Mouse (Mus musculus) heart, adult 8-10 months (tissue): ENCODE data around the gene Impg2. TPM values are rescaled to one million over a fixed set of nuclear protein-coding genes. Genes with fewer than 3 reads are reported as not detected.

Experiments used
- DNase-seq: peaks from one replicate; pipeline ENCODE4 v3.0.0; 2022; ENCODE audit warnings: low spot score
- total RNA-seq, 4 experiments: library from RNA; stranded (reverse); gene quantifications; 2 replicates each; pipeline ENCODE4 v1.2.4; 2022

Impg2 gene
- total RNA-seq: under 1 TPM in 3 of 4 experiments, not detected in 1; 0.11 to 0.16 (median 0.12) TPM

DNA sequence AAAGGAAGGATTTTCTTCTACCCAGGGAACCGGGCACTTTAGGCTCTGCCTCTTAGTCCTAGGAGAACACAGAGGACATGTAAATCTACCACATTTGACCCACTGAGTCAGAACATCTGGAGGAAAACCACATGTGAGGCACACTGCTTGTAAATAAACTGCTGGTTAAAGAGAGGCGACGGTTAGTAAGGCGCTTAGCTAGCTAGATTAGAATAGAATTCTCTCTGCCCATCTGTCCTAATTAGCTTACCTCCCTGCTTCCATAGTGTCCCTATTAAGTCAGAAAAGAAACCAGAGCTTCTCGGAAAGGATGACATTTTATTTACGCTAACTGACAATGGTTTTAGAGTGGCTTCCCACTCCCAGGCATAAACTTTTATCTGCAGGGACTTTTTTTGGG, at the start of gene Impg2:
TSS of gene Impg2 (plus strand) at position 263 of the 400 bp plus-strand sequence.
- DNase-seq: no peak

DNA sequence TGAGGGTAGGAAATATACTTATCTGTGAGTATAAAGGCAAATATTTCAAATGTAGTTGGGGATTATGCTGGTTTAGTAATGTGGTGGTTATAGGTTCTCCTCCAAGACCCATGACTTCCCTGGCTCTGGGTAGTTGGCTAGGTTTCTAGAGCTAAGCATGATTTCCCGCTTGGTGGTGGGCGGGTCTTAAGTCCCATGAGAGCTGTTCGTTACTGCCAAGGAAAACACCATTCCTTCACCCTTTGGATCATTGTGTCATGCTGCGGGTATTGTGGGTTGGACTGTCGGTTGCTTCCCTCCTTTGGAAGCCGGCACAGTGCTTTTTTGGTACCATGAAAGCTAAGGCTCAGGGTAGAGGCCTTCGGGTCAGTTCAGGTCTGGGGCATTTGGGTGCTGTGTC, 40.6 kb upstream of the Impg2 start:
- DNase-seq: peak; percentile 27

DNA sequence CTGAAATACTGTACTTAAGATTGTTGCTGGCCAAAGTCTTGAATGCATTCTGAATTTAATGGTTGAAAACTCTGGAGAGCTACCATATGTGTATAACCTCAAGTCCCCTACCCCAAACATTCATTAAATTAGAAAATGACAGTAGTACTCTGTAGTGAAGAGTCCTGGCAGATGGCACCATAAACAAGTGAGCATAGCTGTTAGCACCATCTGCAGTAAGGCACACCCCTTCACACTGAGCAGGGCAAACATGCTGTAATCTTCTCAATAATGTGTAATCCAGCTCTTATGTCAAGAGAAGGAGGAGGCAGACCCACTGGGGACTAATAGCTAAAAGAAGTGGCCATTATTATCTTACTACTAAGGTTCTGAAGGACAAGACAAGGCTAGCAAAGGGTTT, 33.9 kb upstream of the Impg2 start:
- DNase-seq: no peak

DNA sequence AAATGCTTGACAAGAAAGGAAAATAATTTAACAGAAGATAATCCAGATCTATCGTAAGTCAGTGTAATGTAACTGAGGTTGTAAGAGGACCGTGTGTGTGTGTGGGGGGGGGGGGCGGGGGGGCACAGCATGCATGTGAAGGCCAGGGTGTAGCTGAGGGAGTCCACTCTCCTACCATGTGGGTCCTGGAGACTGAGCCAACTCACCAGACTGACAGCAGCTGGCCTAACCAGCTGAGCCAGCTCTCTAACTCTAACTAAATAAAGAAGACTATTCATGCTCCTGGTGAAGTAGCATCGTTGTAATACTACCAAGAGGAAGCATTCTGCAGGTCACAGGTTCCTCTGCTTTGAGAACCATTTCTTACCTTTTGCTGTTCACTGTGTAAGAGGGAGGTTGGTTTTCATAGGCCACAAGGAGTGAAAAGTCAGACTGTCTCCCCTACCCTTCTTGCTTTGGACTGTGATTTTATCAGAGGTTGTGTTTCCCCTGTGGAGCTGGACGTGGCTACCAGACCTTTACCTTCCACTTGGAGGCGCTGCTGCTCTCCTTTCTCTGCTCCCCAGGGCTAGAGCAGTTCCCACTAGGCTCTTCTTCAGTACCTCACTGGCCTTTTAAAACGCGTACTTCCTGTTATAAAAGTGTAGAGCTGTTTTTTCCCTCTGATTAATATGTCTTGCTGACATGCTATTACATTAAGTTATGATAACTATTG, 28.1 kb upstream of the Impg2 start:
- DNase-seq: no peak

DNA sequence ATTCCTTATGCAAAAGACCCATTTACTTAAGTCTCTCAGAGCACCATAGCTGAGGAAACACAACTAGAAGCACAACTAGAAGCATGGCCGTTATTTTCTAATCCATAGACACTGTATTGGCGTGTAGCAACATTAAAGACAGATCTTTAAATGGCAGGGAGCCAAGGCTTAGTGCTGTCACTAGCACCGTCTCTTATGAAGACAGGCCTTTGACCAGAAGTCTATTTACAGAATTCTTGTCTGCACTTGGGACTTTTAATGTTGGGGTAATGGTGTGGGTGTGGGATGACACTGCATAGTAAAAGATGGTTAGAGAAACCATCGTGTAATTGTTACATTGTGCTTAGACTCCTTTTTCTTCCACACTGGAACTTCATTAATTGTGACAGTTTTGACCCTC, 17.2 kb upstream of the Impg2 start:
- no peak for DNase-seq

DNA sequence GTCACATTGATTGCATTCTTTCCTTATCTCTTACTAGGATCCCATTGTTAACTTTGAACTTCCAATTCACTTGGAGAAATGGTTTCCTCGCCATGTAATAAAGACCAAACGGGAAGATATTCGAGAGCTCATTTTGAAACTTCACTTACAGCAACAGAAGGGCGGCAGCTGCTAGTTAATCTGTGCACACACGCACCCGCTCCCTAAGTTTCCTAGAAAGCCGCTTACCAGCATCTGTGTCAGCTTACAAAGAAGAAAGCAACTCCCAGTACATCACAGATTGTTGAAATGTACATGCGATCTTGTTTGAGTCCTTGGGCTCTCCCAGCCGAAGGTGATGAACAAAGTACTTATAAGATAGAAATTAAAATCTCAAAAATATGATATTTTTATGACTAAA, 15.9 kb upstream of the Impg2 start:
- no peak for DNase-seq

DNA sequence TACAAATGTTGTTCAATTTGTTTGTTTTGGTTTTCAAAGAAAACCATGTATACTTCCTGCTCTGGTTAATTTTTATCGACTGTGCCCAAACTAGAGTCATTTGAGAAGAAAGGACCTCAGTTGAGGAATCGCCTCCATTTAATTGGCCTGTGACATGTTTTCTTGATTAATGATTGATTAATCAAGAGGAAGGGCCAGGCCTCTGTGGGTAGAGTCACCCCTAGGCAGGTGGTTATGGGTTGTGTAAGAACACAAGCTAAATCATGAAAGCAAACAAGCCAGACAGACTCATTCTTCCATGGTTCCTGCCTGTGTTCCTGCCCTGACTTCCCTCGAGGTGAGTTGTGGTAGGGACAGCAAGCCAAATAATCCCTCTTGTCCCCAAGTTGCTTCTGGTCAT, 8.6 kb downstream of the Impg2 start:
- no peak for DNase-seq

DNA sequence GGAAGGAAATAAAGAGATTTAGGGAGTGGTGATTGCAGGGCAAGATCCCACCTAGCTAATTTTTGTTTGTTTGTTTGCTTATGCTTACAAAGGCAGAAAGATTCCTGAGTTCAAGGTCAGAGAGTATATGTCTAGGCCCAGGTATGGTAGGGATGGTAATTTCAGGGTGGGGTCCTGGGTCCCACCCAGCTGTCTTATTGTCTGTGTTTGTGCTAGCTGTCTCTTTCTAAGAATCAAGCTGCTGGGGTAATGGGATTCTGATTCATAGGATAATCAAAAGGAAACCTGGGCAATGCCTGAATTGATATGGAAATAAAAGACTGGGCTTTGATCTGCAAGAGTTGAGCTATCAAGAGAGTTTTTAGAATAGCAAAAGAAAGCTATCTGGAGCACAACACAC, 23.6 kb downstream of the Impg2 start:
- no peak for DNase-seq

DNA sequence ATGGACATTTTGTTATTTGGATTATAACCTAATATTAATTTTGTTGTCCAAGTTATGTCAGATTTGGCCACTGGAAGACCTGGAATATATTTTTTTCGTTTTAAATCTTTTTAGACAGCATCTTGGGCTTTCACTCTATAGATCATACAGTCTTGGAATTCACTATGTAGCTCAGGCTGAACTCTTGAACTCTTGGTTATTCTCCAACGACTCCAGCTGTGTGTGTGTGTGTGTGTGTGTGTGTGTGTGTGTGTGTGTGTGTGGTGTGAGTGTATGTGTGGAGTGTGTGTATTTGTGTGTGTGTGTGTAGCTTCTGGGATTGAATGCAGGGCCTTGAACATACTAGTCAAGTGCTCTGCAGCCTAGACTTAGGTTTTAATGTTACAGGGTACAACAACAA, 25.3 kb downstream of the Impg2 start:
- DNase-seq: no peak

DNA sequence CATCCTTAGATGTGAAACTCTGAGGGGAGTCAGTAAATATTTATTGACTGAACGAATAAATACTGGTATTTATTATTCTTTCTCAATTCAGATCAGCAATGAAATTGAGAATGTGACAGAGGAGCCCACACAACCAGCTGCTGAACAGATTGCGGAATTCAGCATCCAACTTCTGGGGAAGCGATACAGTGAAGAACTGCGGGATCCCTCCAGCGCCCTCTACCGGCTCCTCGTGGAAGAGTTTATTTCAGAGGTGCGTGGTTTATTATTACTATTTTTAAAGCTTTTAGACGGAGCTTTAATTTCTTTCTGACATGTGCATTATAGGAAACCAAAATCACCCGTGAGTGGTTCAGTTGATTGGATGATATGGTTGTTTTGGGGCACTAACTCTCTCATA, 27.2 kb downstream of the Impg2 start:
- no peak for DNase-seq

DNA sequence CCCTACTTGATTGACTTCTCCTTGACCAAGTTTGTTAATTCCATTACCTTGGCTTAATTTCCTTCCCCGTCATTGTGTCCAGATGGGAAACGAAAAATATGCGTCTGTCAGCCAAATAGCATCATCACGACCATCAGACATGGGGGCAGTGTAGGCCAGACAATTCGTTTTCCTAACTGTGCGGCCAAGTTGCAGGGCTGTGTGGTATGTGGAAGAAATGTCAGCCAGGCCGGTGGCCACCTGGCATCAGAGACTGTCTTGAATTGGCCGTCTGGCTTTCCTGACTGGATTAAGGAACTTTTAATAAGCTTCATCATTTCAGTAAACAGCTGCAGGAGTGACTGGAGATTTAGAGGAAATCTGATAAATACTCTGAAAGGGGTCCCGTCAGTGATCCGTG, 28.6 kb downstream of the Impg2 start:
- DNase-seq: no peak

DNA sequence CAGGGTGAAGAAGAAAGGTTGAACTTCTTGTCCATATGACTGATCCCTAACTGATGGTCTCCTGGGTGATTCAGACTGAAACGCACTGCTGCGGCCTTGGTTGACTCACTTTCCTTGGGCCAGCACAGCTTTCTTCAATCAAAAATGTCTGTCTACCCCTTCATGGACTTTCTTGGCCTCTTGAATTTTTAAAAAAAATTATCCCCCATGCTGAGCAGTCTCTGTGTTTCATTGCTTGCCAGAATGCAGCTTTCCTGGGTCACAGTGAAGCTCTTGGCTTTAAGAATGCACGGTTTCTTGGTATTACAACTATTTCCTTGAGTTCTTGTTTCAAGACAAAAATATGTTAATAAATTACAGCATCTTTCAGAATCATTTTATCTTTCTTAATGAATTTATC, 41.9 kb downstream of the Impg2 start:
- no peak for DNase-seq

DNA sequence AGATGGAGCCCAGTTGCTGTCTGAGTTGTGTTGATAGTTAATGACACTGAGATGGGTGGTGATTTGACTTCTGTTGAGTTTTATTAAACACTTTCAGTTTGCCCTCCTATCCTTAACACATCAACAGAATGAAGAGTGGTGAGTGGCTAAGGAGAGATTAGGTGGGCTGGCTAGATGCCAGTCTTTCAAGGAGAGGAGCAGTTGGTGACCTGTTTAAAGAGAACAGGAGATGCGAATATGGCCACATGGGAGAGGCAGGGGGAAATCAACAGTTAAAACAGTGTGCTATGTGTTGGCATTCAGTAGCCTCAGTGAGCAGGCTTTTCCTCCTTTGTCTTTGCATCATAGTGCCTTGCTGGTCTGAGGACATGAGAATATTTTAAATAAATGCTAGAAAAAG, 69.8 kb downstream of the Impg2 start:
- no peak for DNase-seq

DNA sequence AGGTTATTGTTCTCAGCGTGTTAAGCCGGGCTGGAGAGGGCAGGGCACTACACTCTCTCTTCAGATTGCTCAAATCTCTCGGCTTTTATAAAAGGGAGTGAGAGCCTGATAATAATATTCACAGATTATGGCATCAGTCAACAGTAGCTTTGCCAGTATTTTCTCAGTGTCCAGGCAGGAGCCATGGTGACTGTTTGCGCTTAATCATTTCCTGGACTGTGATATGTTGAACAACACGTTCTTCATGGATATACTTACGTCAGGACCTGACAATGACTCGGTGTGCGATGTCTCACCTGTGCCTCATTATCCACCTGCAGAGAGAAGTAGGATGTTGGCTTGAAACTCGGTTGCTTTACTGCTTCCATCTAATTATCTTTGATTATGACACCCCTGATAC, 74.9 kb downstream of the Impg2 start:
- no peak for DNase-seq

DNA sequence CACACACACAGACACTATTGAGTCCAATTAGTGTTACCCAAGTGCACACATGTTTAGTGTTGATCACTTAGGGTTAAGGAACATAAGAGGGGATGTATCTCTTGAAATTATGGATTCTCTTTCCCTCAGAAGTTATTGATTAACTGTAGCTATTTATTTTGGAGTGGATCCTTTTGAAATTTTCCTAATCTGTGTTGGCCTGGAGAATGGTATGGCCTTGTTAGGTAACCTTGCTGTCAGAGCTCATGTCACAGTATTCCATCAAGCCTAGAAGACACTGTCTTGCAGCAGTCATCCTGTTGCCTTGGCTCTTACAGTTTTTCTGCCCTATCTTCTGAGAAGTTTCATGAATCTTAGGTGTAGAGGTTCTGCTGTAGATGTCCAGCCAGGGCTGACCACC, 75.6 kb downstream of the Impg2 start:
- no peak for DNase-seq

DNA sequence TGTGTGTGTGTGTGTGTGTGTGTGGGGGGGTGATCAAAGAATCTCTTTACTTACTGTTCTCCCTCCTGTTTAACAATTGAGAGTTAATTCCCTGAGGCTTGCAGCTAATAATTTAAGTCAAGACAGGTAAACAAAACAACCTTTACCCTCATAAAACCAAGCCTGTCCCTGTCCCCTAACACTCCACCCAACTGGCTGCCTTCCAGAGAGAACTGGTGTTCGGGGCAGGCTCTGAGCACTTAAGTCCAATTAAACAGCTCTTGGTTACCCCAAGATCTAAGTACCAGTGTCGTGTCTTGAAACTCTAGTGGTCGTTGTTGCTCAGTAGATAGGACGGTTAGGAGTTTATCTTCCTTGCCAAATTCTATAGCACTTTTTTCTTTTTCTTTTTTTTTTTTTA, 77.2 kb downstream of the Impg2 start:
- DNase-seq: no peak

DNA sequence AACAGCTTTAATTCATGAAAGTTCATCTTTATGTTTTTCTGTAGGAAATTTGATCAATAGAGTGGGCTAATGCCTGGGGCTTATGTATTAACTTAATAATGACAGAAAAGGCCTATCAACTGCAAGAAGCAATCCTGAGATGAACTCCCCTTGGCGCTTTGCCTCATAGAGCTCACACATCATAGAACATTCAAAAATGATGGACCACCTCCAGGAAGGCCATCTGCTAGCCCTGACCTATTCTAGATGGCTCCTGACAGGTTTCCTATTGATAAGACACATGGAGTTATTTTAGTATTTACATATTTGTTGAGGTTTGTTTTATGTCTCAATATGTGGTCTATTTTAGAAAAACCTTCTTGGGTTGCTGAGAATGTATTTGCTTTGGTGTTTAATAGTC, 79.2 kb downstream of the Impg2 start:
- DNase-seq: no peak

DNA sequence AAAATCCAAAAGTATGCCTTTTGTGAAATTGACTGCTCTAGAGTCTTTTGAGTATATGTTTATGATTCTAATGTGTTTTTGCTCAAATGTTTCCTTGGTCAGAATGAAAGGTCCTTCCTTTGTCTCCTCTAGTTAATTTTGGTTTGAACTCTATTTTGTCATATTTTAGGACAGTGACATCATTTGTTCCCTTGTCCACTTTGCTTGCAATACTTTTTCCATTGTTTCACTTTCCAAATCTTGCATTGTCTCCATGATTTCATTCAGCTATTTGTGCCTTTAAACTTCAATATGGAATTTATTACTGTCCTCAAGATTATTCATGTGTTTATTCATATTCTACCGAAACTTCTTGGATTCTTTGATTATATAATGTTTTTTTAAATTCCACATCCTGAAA, 79.8 kb downstream of the Impg2 start:
- DNase-seq: no peak

DNA sequence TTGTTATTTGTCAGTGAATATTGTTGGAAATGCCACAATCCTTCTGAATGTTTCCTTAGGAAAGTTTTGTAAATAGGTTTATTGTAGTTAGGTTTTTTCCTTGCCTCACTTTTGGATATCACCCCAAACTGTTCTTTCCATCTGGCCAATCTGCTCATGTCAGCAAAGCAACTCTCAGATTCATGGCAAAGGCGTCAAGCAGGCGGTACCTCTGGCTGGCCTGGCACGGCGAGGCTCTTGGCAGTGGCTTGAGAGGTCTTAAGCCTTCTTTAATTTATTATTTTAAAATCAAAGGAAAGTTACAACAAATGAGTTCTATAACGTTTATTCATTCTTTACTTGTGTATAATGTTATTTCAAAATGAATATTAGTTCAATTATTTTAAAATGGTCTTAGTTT, 82.0 kb downstream of the Impg2 start:
- no peak for DNase-seq

DNA sequence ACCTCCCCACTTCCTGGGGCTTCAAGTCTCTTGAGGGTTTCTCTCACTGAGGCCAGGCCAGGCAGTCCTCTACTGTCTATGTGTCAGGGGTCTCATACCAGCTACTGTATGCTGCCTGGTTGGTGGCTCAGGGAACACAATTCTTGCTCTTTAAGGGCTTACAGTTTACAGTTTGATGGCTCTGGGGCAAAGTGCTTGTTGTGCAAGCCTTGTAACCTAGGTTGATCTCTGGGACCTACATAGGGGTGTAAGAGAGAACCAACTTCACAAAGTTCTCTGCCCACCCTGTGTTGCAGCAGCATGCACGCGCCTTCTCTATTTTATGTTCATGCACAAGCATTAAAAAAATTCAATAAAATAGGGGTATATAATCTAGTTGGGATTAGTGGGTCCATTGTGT, 82.9 kb downstream of the Impg2 start:
- DNase-seq: no peak

DNA sequence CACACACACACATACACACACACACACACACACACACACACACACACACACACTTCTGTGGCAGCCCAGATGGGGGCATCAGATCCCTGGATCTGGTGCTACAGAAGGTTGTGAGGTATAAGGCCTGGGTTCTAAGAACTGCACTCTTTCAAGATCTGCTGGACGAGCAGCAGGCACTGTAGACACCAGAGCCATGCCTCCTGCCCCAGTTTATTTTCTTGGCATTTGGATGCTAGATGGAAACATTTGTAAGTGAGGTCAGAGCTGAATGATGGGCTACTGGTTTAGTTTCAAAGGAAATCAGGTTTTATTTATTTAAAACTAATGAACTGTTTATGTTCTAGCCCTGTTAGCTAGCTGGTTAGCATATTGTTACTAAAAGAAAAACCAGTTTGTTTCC, 90.8 kb downstream of the Impg2 start:
- no peak for DNase-seq

DNA sequence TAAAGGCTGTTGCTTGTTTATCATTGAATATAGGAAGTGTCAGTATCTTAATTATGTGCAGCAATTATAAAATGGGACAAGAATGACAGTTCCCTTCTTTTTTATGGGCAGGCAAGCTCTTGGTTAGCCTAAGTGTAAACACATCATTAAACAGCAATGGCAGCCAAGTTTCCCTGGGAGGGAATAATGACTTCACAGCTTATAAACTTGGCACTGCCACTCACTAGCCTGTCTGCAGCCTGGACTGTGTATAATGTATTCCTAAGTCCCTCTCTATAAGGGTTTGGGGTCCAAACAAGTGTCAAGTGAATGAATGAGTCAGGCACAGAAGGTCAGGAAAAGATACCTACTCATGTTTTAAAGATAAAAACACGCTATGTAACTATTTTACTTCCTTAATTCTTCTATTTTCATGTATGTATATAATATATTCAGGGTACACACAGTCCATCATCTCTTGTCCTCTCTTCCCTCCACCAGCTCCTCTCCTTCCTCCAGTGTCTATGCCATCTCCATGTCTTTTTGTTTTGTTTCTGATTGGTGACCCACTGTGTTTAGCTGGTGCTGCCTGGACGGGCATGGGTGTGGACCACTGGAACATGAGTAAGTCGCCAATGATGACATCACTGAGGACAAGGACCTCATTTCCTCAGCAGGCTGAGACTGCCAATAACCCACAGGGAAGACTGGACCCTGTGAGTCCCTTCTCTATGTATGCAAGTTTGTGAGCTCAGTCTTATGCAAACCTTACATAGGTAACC, 92.0 kb downstream of the Impg2 start:
- peak; percentile 14 for DNase-seq

DNA sequence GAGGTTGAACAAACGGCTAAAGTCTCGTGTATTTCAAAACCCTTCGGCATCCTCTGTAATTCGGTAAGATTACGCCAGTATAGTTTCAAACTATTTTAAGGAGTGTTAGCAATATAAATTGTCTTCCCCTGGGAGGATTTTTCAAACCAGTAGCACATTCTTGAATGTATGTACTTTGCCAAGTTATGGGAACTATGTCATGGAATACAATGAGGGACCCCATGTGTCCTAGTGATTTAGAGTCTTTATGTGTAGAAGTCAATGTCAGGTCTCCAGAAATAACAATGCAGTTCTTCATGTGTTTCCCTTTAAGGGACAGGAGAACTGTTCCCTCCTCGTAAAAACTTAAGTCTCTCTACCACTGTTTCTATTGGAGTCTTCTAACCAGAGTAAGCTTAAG, 94.1 kb downstream of the Impg2 start:
- DNase-seq: no peak

DNA sequence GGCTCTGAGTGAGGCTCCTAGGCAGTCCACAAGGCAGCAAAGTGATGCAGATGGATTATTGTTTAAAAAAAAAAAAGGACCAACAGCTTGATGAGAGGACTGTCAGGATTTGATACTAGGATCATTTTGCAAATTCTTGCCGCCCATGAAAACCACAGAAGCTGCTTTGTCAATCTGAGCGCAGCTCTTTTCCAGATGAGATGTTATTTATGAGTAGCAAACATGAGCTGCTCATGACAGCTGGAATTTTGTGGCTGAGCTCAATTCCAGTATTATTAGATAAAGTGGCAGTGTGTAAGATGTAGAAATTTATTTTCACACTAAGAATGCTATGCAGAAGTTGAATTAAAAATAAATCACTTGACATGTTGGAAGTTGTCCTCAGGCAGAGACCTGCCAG, 94.7 kb downstream of the Impg2 start:
- no peak for DNase-seq
